In genomic region chr13:36733989-36734690, GRCm38 (mm10) we compare ENCODE assay signal across 9 mouse cellular contexts. TPM values are rescaled to one million over a fixed set of nuclear protein-coding genes. Genes with fewer than 3 reads are reported as not detected.
DNase-seq lines count a peak whose midpoint lies in the region; ATAC-seq lines count a peak whose summit lies in the region.
"Had no signal": no experiment of that assay in that cellular context is flagged by ENCODE, and none has a peak within 500 bp of the region (broad histone marks: within the 10 kb centered on the region; RNA-seq: fewer than 3 reads in every experiment).

No protein-coding gene starts in this region.

- peaks cover 4% of the 10 kb centered on the region for H3K4me1 ChIP-seq in heart, embryonic 11.5 days (ENCODE audit: control insufficient read depth, insufficient read depth, low read length)
- H3K4me1 ChIP-seq in forebrain, embryonic 10.5 days = peaks cover 55% of the 10 kb centered on the region
- peaks cover 59% of the 10 kb centered on the region for H3K4me1 ChIP-seq in limb, embryonic 10.5 days
- peaks cover 32% of the 10 kb centered on the region for H3K4me1 ChIP-seq in neural tube, embryonic 15.5 days

- peaks cover 58% of the 10 kb centered on the region for H3K27me3 ChIP-seq in heart, embryonic 11.5 days (ENCODE audit: control insufficient read depth, insufficient read depth, low read length)
- peaks cover 85% of the 10 kb centered on the region for H3K27me3 ChIP-seq in forebrain, embryonic 10.5 days (ENCODE audit: poor library complexity, severe bottlenecking)
- H3K27me3 ChIP-seq in limb, embryonic 10.5 days (ENCODE audit: low read depth, poor library complexity, severe bottlenecking) = peaks cover 64% of the 10 kb centered on the region
- peaks cover 28% of the 10 kb centered on the region for H3K27me3 ChIP-seq in neural tube, embryonic 15.5 days (replicated peaks)

- WGBS in heart, embryonic 11.5 days (ENCODE audit: insufficient replicate concordance) = under 1% methylated on average over 26 of the region's 26 CpGs
- under 1% methylated on average over 26 of the region's 26 CpGs for WGBS in forebrain, embryonic 10.5 days
- 1% methylated on average over 26 of the region's 26 CpGs for WGBS in limb, embryonic 10.5 days
- WGBS in neural tube, embryonic 15.5 days = 1% methylated on average over 26 of the region's 26 CpGs

- H3K9me3 ChIP-seq in heart, embryonic 11.5 days (replicated peaks; ENCODE audit: control insufficient read depth, low read length) = no peaks in the 10 kb centered on the region
- H3K9me3 ChIP-seq in forebrain, embryonic 10.5 days = no peaks in the 10 kb centered on the region
- H3K9me3 ChIP-seq in limb, embryonic 10.5 days (replicated peaks) = no peaks in the 10 kb centered on the region
- no peaks in the 10 kb centered on the region for H3K9me3 ChIP-seq in neural tube, embryonic 15.5 days (replicated peaks)

- H3K4me2 ChIP-seq in heart, embryonic 11.5 days = peak overlapping the region; percentile 91
- H3K4me2 ChIP-seq in neural tube, embryonic 15.5 days = peak overlapping the region; percentile 71

- H3K9ac ChIP-seq in heart, embryonic 11.5 days (ENCODE audit: low read depth, low read length) = no peak overlapping the region
- H3K9ac ChIP-seq in neural tube, embryonic 15.5 days (replicated peaks) = peak overlapping the region; percentile 59

- no peak overlapping the region for H3K27ac ChIP-seq in heart, embryonic 11.5 days (ENCODE audit: low read depth, low read length)
- peak overlapping the region; percentile 75 for H3K27ac ChIP-seq in forebrain, embryonic 10.5 days
- no peak overlapping the region for H3K27ac ChIP-seq in limb, embryonic 10.5 days
- peak overlapping the region; percentile 94 for H3K27ac ChIP-seq in neural tube, embryonic 15.5 days (replicated peaks)

- peak overlapping the region; percentile 54 for H3K4me3 ChIP-seq in heart, embryonic 11.5 days (ENCODE audit: low read depth, low read length)
- H3K4me3 ChIP-seq in forebrain, embryonic 10.5 days = peak overlapping the region; percentile 54
- H3K4me3 ChIP-seq in limb, embryonic 10.5 days = peak overlapping the region; percentile 55
- H3K4me3 ChIP-seq in neural tube, embryonic 15.5 days (replicated peaks) = peak overlapping the region; percentile 46

- H3K36me3 ChIP-seq in heart, embryonic 11.5 days (ENCODE audit: control insufficient read depth, insufficient read depth, low read length) = no peaks in the 10 kb centered on the region
- no peaks in the 10 kb centered on the region for H3K36me3 ChIP-seq in forebrain, embryonic 10.5 days (replicated peaks)
- no peaks in the 10 kb centered on the region for H3K36me3 ChIP-seq in limb, embryonic 10.5 days
- H3K36me3 ChIP-seq in neural tube, embryonic 15.5 days = no peaks in the 10 kb centered on the region

- ATAC-seq in heart, embryonic 11.5 days (replicated peaks; ENCODE audit: insufficient number of reproducible peaks, low FRiP score, low TSS enrichment) = no peak
- ATAC-seq in neural tube, embryonic 15.5 days (ENCODE audit: low FRiP score) = peak; percentile 36; the same call in 1 of the 2 replicates
- ATAC-seq: Patski had no signal

- no peak for DNase-seq in heart, postnatal 36 days
- peak; percentile 60 for DNase-seq in MN1 (ENCODE audit: low spot score)
- peak; percentile 60 for DNase-seq in forebrain, embryonic 10.5 days (ENCODE audit: extremely low spot score, low spot score)
- peak; percentile 70 for DNase-seq in limb, embryonic 10.5 days (ENCODE audit: low spot score)
- no peak for DNase-seq in adrenal gland, adult 8-10 months
- no peak for DNase-seq in urinary bladder, postnatal 36 days (ENCODE audit: low spot score in 2 of 2)

- intact Hi-C loops in heart, postnatal 36 days (cut with DNase I) = loop anchor here (10.0 kb wide), 2 partner anchors 449 to 719 kb away; no protein-coding TSS in a partner anchor

RNA-seq across cellular contexts. Expression of gene Nrn1, which starts 0.8 kb away (rescaled TPM):
- 8.8 and 9.5 TPM in 2 replicates for polyA plus RNA-seq in heart, embryonic 11.5 days (2014; fragmentation: Nextera tagmentation; extraction: Ambion mirVana)
- 1 to 10 TPM; 2.2 to 3.3 TPM for total RNA-seq in heart, postnatal 36 days (2021)
- 6.9 and 10.4 TPM in 2 replicates for polyA plus RNA-seq in forebrain, embryonic 10.5 days (2016; fragmentation: Nextera tagmentation; extraction: Ambion mirVana)
- 0.60 and 0.91 TPM in 2 replicates for polyA plus RNA-seq in limb, embryonic 10.5 days (2016; fragmentation: Nextera tagmentation; extraction: Ambion mirVana)
- 59.0 and 71.6 TPM in 2 replicates for polyA plus RNA-seq in neural tube, embryonic 15.5 days (2015; fragmentation: Nextera tagmentation; extraction: Ambion mirVana)
- total RNA-seq in adrenal gland, adult 8-10 months (2022) = 1 to 10 TPM; 2.8 to 6.1 (median 3.7) TPM

Comparison
In these comparisons a context has a peak if more than half of its experiments do, and no peak if none do; other contexts are left out.
1. H3K27ac ChIP-seq: peak in forebrain, embryonic 10.5 days (single experiment) and neural tube, embryonic 15.5 days (single experiment); none in heart, embryonic 11.5 days (single experiment) and limb, embryonic 10.5 days (single experiment).
2. DNase-seq: peak in MN1 (single experiment), forebrain, embryonic 10.5 days (single experiment) and limb, embryonic 10.5 days (single experiment); none in heart, postnatal 36 days (0 of 2), adrenal gland, adult 8-10 months (single experiment) and urinary bladder, postnatal 36 days (0 of 2).
3. Peak in every context shown above with its lines, with median percentiles within 50 percentile points of each other: H3K4me3 ChIP-seq.